Mouse (Mus musculus) kidney, postnatal 0 days (tissue): Measurements from ENCODE around the gene Capn13. TPM values are rescaled to one million over a fixed set of nuclear protein-coding genes. Genes with fewer than 3 reads are reported as not detected.

Experiments
- ATAC-seq: fragments of 200-750 bp; cut with Nextera tagmentation; replicated peaks from 2 replicates; pipeline ENCODE4 v1.8.0; 2017; ENCODE audit warnings: low read depth, moderate number of reproducible peaks, moderate TSS enrichment, moderate library complexity; ENCODE audit not compliant: low FRiP score
- DNase-seq: peaks from one replicate; pipeline ENCODE4 v3.0.0-alpha.2; 2016; ENCODE audit warnings: low spot score
- H3K27ac ChIP-seq: fragments of 300-500 bp; sonication (generic); 2 replicates; pipeline ENCODE4 v1.5.1; 2014; ENCODE audit warnings: mild to moderate bottlenecking
- H3K27me3 ChIP-seq: fragments of 300-500 bp; sonication (generic); 2 replicates; pipeline ENCODE4 v1.6.1; 2014; ENCODE audit warnings: low read length, mixed read lengths; ENCODE audit not compliant: insufficient read depth
- H3K36me3 ChIP-seq: fragments of 300-500 bp; sonication (generic); 2 replicates; pipeline ENCODE4 v1.6.1; 2014; ENCODE audit warnings: low read length, mixed read lengths; ENCODE audit not compliant: insufficient read depth
- H3K4me1 ChIP-seq: fragments of 300-500 bp; sonication (generic); replicated peaks from 2 replicates; pipeline ENCODE4 v1.6.1; 2014; ENCODE audit warnings: antibody characterized with exemption, low read length, mixed read lengths; ENCODE audit not compliant: insufficient read depth
- H3K4me2 ChIP-seq: fragments of 300-500 bp; sonication (generic); 2 replicates; pipeline ENCODE4 v1.6.1; 2014; ENCODE audit warnings: mild to moderate bottlenecking, low read length, moderate library complexity, mixed read lengths
- H3K4me3 ChIP-seq: fragments of 300-500 bp; sonication (generic); replicated peaks from 2 replicates; pipeline ENCODE4 v1.5.1; 2014; ENCODE audit warnings: low read depth, low read length
- H3K9ac ChIP-seq: fragments of 300-500 bp; sonication (generic); 2 replicates; pipeline ENCODE4 v1.6.1; 2014; ENCODE audit warnings: low read depth, low read length
- H3K9me3 ChIP-seq: fragments of 300-500 bp; sonication (generic); replicated peaks from 2 replicates; pipeline ENCODE4 v1.6.1; 2016; ENCODE audit warnings: low read length, inconsistent platforms, mixed read lengths
- CTCF ChIP-seq: IDR thresholded peaks from 2 replicates; pipeline ENCODE4 v1.5.1; 2016; ENCODE audit warnings: antibody characterized with exemption, low read depth, mild to moderate bottlenecking, moderate library complexity
- WGBS: fragments of 180-500 bp; shearing (Covaris S2); extraction: QIAGEN DNeasy Blood & Tissue Kit; methylation state at CpG from one replicate; pipeline ENCODE4 v1.1.7; 2014; 5-methylcytosine and 5-hydroxymethylcytosine counted together
- polyA plus RNA-seq: library from polyadenylated mRNA; unstranded; fragments of >200 nt; fragmentation: Nextera tagmentation; extraction: Ambion mirVana; gene quantifications from 2 replicates; pipeline ENCODE4 v1.2.1, GENCODE M21; 2015

Capn13 gene
- polyA plus RNA-seq, 1 experiment from 2014 or later, result 0.75 TPM

- Histone ChIP-seq H3K4me3 (no peak overlapping the region), H3K27ac (no peak overlapping the region), H3K4me2 (no peak overlapping the region), H3K9me3 (no peaks in the 10 kb centered on the region), H3K36me3 (no peaks in the 10 kb centered on the region), H3K9ac (no peak overlapping the region), H3K4me1 (no peaks in the 10 kb centered on the region), H3K27me3 (no peaks in the 10 kb centered on the region)
- no peak for TF ChIP-seq CTCF
- DNase-seq, result no peak
- ATAC-seq, result no peak
- WGBS, result 65% methylated on average over 13 of the region's 13 CpGs
Observed at GRCm38 (mm10) chr17:73303676-73304075, 97.0 kb downstream of the Capn13 start.

- no peak overlapping the region for H3K4me2 ChIP-seq
- no peaks in the 10 kb centered on the region for H3K36me3 ChIP-seq
- 17% methylated on average over 5 of the region's 5 CpGs for WGBS
- no peak overlapping the region for H3K9ac ChIP-seq
- no peak overlapping the region for H3K4me3 ChIP-seq
- DNase-seq, result peak; percentile 91
- TF ChIP-seq CTCF, result peak; percentile 91
- H3K4me1 ChIP-seq, result no peaks in the 10 kb centered on the region
- no peak for ATAC-seq
- H3K27ac ChIP-seq, result no peak overlapping the region
- H3K27me3 ChIP-seq, result no peaks in the 10 kb centered on the region
- H3K9me3 ChIP-seq, result no peaks in the 10 kb centered on the region
Observed at GRCm38 (mm10) chr17:73303217-73303616, 97.4 kb downstream of the Capn13 start.

GRCm38 (mm10) chr17:73302104-73302503, 98.6 kb downstream of the Capn13 start:
- Histone ChIP-seq H3K27ac (no peak overlapping the region), H3K4me1 (no peaks in the 10 kb centered on the region), H3K36me3 (no peaks in the 10 kb centered on the region), H3K9ac (no peak overlapping the region), H3K4me3 (no peak overlapping the region), H3K4me2 (no peak overlapping the region), H3K27me3 (no peaks in the 10 kb centered on the region), H3K9me3 (no peaks in the 10 kb centered on the region)
- ATAC-seq (peak; percentile 51; the same call in 1 of the 2 replicates), DNase-seq (peak; percentile 88)
- WGBS, result 2% methylated on average over 10 of the region's 10 CpGs
- peak; percentile 98 for TF ChIP-seq CTCF

- 0 out of 2 replicates have a peak, but pooled peaks have one; percentile 9 for ATAC-seq
- no peaks in the 10 kb centered on the region for H3K36me3 ChIP-seq
- H3K9me3 ChIP-seq, result no peaks in the 10 kb centered on the region
- no peak overlapping the region for H3K4me3 ChIP-seq
- peak; percentile 97 for TF ChIP-seq CTCF
- no peaks in the 10 kb centered on the region for H3K27me3 ChIP-seq
- H3K27ac ChIP-seq, result no peak overlapping the region
- no peaks in the 10 kb centered on the region for H3K4me1 ChIP-seq
- H3K4me2 ChIP-seq, result no peak overlapping the region
- H3K9ac ChIP-seq, result no peak overlapping the region
- 32% methylated on average over 15 of the region's 15 CpGs for WGBS
- peak; percentile 84 for DNase-seq
Observed at GRCm38 (mm10) chr17:73301258-73302050, 99.2 kb downstream of the Capn13 start.

- no peak overlapping the region for H3K4me3 ChIP-seq
- H3K4me1 ChIP-seq, result no peaks in the 10 kb centered on the region
- no peak overlapping the region for H3K4me2 ChIP-seq
- H3K36me3 ChIP-seq, result no peaks in the 10 kb centered on the region
- no peak overlapping the region for H3K9ac ChIP-seq
- DNase-seq, result peak; percentile 46
- H3K27ac ChIP-seq, result no peak overlapping the region
- WGBS, result 62% methylated on average over 7 of the region's 7 CpGs
- no peaks in the 10 kb centered on the region for H3K27me3 ChIP-seq
- ATAC-seq, result no peak
- TF ChIP-seq CTCF, result no peak
- no peaks in the 10 kb centered on the region for H3K9me3 ChIP-seq
Observed at GRCm38 (mm10) chr17:73300147-73300880, 100.4 kb downstream of the Capn13 start.

- H3K4me1 ChIP-seq, result no peaks in the 10 kb centered on the region
- H3K27ac ChIP-seq, result no peak overlapping the region
- no peaks in the 10 kb centered on the region for H3K9me3 ChIP-seq
- DNase-seq (no peak), ATAC-seq (no peak)
- H3K36me3 ChIP-seq, result no peaks in the 10 kb centered on the region
- no peaks in the 10 kb centered on the region for H3K27me3 ChIP-seq
- WGBS, result 91% methylated on average over 6 of the region's 6 CpGs
- no peak overlapping the region for H3K4me2 ChIP-seq
- H3K4me3 ChIP-seq, result no peak overlapping the region
- no peak for TF ChIP-seq CTCF
- no peak overlapping the region for H3K9ac ChIP-seq
Observed at GRCm38 (mm10) chr17:73298981-73299380, 101.7 kb downstream of the Capn13 start.
